Mouse (Mus musculus) telencephalon, adult 2 months (tissue): ENCODE data around the gene Ppp2r5a.
"Not testable (repeated sequence)": the region's sequence is repeated elsewhere in the genome, so short reads cannot be mapped to it uniquely, and the experiment has no call there.

ENCODE experiments used
- DNase-seq: peaks from one replicate; pipeline ENCODE4 v3.0.0-alpha.2; 2011; ENCODE audit warnings: low read depth, low spot score

Ppp2r5a gene

GRCm38 (mm10) chr1:191403074-191403473 is at the start of gene Ppp2r5a:
Ppp2r5a (minus strand) TSS chr1:191403272.
- no peak for DNase-seq

- DNase-seq, result no peak
Observed at GRCm38 (mm10) chr1:191450614-191451013, 47.5 kb upstream of the Ppp2r5a start.

GRCm38 (mm10) chr1:191449537-191449936 is 46.5 kb upstream of the Ppp2r5a start:
- DNase-seq, result no peak

GRCm38 (mm10) chr1:191447391-191448016 is 44.4 kb upstream of the Ppp2r5a start:
- DNase-seq, result no peak

GRCm38 (mm10) chr1:191446307-191446706 is 43.2 kb upstream of the Ppp2r5a start:
- no peak for DNase-seq

- no peak for DNase-seq
Observed at GRCm38 (mm10) chr1:191445831-191446258, 42.8 kb upstream of the Ppp2r5a start.

- DNase-seq, result no peak
Observed at GRCm38 (mm10) chr1:191445401-191445800, 42.3 kb upstream of the Ppp2r5a start.

- no peak for DNase-seq
Observed at GRCm38 (mm10) chr1:191444467-191444866, 41.4 kb upstream of the Ppp2r5a start.

GRCm38 (mm10) chr1:191439011-191439410 is 35.9 kb upstream of the Ppp2r5a start:
- DNase-seq, result no peak

GRCm38 (mm10) chr1:191438546-191438945 is 35.5 kb upstream of the Ppp2r5a start:
- peak; percentile 70 for DNase-seq

- DNase-seq, result no peak
Observed at GRCm38 (mm10) chr1:191436647-191437046, 33.6 kb upstream of the Ppp2r5a start.

- DNase-seq, result no peak
Observed at GRCm38 (mm10) chr1:191435359-191435758, 32.3 kb upstream of the Ppp2r5a start.

GRCm38 (mm10) chr1:191432531-191432930 is 29.5 kb upstream of the Ppp2r5a start:
- no peak for DNase-seq

- no peak for DNase-seq
Observed at GRCm38 (mm10) chr1:191432023-191432422, 29.0 kb upstream of the Ppp2r5a start.

- no peak for DNase-seq
Observed at GRCm38 (mm10) chr1:191430121-191430520, 27.0 kb upstream of the Ppp2r5a start.

GRCm38 (mm10) chr1:191425884-191426283 is 22.8 kb upstream of the Ppp2r5a start:
- DNase-seq, result no peak

- no peak for DNase-seq
Observed at GRCm38 (mm10) chr1:191423201-191423600, 20.1 kb upstream of the Ppp2r5a start.

- not testable (repeated sequence) for DNase-seq
Observed at GRCm38 (mm10) chr1:191422714-191423113, 19.6 kb upstream of the Ppp2r5a start.

GRCm38 (mm10) chr1:191422164-191422563 is 19.1 kb upstream of the Ppp2r5a start:
- no peak for DNase-seq

- no peak for DNase-seq
Observed at GRCm38 (mm10) chr1:191421426-191421999, 18.4 kb upstream of the Ppp2r5a start.

GRCm38 (mm10) chr1:191420930-191421404 is 17.9 kb upstream of the Ppp2r5a start:
- no peak for DNase-seq

- DNase-seq, result no peak
Observed at GRCm38 (mm10) chr1:191419991-191420751, 17.1 kb upstream of the Ppp2r5a start.

- no peak for DNase-seq
Observed at GRCm38 (mm10) chr1:191419421-191419820, 16.3 kb upstream of the Ppp2r5a start.
